Mouse (Mus musculus) embryo, embryonic 10 days (tissue): ENCODE results near the gene Sema4b.

ENCODE experiments used
- DNase-seq: peaks from one replicate; pipeline ENCODE4 v3.0.0-alpha.2; 2015; ENCODE audit warnings: low spot score

Gene Sema4b

GRCm38 (mm10) chr7:80177438-80177837, 9.2 kb upstream of the Sema4b start:
- no peak for DNase-seq

- DNase-seq: no peak
Measured at GRCm38 (mm10) chr7:80178037-80178729, 8.5 kb upstream of the Sema4b start.

DNA sequence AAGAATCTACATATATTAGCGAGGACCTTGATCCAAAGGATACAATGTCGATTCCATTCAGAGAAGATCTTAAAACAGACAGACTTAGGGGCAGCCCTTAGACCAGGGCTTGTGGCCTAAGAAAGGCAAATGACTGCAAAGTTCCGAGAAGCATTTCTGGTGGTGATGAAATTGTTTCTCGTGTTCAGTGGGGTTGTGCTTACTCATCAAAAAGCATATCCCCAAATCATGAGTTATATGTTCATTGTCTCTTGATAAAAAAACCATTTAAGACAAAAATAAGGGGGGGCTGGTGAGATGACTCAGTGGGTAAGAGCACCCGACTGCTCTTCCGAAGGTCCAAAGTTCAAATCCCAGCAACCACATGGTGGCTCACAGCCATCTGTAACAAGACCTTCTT, 7.3 kb upstream of the Sema4b start:
- DNase-seq: no peak

DNA sequence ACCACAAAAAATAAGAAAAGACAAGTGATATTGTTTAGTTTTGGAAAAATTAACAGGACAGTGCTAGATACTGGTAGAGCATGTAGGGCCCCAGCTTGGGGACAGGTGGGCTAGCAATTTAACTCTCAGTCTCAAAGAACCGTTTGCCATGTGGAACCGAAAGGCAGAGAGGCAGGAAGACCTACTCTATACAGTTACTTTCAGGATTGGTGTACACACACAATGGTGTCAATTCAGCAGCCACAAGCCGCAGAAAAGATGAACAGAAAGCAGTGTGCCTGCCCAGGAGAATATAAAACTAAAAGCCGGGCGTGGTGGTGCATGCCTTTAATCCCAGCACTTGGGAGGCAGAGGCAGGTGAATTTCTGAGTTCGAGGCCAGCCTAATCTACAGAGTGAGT, 6.9 kb upstream of the Sema4b start:
- DNase-seq: no peak

DNA sequence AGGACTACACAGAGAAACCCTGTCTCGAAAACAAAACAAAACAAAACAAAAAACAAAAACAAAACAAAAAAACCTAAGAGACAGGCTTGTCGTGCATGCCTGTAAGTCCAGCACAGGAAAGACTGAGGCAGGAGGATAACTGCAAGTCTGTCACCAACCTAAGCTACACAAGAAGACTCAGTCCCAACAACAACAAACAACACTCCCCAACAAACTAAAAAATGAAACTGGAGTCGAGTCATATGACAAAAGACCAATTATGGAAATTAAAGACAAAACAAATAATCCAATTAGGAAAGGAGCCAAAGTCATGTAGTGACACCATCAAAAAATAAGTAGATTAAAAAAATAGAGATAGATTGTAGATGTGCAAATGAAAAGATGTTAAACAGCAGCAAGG, 6.4 kb upstream of the Sema4b start:
- DNase-seq: no peak

DNA sequence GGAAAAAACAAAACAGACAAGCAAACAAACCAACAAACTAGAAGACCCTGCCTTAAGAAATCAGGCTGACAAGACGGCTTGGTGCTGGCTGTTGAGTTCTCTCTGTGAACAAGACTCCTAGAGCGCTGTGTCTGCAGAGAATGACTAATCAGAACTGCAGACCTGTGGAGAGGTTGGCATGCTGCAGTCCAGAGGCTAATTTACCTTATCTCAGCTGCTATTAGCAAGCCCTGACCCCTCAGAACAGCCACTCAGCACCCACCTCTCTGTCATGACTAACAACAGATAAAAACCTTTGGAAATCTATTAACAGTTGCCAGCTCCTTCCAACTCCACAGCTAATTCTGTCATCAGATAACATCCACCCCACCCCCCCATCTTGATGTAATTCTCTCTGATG, 5.6 kb upstream of the Sema4b start:
- DNase-seq: no peak

DNA sequence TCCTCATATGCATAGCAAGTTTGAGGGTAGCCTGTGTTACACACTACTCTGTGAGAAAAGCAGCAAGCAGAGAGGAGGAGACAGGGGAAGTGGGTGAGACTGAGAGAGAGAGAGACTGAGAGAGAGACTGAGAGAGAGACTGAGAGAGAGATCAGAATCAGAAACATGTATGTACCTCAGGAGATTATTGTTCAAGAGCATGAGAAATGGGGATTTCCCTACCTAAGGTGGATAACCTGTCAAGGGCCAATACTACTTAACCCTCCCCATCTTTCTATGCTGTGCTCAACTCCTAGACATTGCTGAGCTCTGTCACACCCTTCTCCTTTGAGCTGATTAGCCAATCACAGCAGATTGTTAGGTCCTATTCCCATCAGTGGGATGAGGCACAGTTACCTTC, 4.5 kb upstream of the Sema4b start:
- DNase-seq: no peak

- no peak for DNase-seq
Measured at GRCm38 (mm10) chr7:80183466-80183865, 3.2 kb upstream of the Sema4b start.

DNA sequence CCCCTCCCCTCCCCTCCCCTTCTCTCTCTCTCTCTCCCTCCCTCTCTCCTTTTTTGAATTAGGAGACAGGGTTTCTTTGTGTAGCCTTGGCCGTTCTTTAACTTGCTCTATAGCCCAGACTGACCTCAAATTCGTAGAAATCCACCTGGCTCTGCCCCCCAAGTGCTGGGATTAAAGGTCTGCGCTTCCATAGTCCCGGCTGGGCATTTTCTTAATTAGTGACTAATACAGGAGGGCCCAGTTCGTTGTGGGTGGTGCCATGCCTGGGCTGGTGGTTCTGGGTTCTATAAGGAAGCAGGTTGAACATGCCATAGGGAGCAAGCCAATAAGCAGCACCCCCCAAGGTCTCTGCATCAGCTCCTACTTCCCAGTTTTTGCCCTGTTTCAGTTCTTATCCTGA, 2.7 kb upstream of the Sema4b start:
- DNase-seq: no peak

DNA sequence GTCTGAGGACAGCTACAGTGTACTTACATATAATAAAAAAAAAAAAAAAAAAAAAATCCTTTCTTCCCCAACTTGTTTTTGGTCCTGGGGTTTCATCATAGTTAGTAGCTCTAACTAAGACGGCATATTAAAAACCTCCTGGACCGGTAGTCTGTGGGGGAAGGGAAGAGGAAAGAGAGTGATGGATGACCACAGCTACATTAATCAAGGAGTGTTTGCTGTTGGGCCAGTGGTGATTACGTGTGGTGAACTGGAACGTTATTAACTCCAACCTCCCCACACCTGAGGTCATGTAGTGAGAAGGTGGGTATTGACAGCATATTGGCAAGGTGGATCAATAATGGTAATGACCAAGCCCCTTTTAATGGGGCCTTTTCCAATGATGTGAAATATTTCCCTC, 2.1 kb upstream of the Sema4b start:
- no peak for DNase-seq

DNA sequence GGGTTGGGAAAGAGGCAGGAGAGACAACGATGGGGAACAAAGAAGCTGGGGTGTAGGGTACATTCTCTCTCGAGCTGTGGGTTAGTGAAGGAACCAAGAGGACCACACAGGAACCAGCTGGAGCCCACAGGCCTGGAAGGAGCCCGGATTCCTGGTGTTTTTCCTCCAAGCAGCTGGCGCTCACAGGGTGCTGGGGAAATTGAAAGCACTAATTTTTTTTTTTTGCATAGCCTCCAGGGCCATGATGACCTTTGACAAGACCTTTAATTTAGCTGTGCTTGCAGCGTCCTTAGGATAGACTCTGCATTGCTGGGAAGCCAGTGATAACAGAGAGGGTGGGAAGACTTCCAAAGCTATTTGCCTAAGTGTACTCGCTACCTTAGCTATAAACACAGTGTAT, 1.7 kb upstream of the Sema4b start:
- no peak for DNase-seq

- peak; percentile 56 for DNase-seq
Measured at GRCm38 (mm10) chr7:80186021-80186420, 620 bp upstream of the Sema4b start.

- DNase-seq: no peak
Measured at GRCm38 (mm10) chr7:80187501-80187900, 860 bp downstream of the Sema4b start.

- DNase-seq: no peak
Measured at GRCm38 (mm10) chr7:80188579-80189125, 2.0 kb downstream of the Sema4b start.

DNA sequence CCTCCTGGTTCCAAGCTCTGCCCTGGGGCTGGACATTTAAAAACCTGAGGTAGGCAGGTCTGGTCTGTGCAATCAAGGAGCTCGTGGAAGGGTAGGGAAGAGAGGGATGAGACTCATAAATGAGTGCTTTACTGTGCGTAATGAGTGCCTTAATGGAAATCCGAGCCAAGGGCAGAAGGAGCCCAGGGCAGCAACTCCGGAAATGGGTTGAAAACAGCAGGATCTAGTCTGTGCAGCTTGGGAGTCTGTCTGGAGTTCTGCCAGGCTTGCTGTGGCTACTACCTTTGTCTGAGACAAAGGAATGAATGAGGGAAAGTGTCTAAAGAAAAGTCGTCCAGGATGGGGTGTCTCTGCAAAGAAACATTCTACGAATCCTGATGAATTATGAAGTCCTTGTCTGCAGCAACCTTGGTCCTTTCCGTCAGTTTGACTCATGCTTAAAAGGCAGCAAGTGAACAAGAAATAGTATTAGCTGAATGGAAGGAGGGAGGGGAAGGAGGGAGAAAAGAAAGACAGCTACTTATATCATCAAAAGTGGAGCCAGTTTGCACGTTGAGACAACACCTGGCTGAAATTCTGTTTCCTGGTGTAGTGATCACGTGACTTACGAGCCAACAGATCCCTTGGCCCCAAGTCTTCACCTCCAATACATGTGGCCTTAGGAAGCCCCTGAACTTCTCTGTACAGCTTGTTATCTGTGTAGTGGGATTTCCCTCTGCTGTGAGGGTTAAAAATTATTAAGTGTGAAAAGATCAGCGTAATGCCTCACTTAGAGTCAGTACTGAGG, 2.7 kb downstream of the Sema4b start:
- no peak for DNase-seq

DNA sequence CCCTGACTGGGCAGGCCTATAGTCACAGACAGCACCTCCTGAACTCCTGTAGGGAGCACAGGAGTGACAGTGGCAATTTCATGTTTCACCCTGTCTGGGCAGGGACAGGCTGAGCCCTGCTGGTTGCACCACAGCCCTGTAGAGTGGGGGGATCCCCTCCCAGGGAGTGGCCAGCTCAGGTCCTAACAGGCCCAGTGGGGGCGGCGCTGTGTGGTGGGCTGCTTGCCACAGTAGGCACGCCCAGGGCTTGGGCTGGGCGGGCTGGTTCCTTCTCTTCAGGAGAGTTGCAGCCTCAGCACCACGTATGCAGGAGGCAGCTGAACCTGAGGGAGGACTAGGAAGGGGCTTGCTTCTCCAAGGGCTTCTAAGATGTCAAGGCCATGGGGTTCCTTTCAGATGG, 4.8 kb downstream of the Sema4b start:
- no peak for DNase-seq

DNA sequence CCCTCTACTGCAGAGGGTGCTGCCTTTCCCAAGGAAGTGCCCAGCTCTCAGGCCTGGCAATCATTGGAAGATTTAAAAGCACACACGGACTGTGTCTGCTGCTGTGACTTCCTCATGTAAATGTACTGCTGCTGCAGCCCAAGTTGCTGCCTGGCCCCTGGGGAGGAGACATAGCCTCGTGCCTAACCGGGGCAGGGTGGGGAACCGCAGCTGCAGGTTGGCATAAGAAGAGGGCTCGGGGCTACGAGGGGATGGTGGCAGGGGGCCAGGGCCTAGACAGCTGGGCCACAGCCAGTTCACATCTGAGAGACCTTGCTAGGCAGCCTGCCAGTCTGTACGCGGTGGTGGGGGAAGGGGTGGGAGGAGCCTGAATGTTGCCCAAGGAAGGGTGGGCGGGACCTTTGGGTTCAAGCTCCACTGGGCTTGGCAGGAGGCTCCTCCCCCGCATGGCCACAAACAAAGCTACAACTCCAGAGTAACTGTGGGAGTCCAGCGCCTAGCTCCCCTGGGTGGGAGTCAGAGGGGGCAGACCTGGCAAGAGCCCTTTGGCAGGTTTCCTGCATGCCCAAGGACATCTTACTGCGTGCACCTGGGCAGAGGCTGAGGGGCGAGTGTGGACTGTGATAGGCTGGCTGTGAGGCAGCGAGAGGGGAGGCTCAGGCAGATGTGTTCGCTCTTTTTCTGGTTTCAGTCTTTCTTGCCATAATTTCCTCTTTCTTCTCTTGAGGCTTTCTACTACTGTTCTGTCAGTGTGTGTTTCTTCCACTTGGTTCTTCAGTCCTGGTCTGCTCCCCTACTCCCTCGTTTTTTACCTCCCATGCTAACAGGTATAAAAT, 5.8 kb downstream of the Sema4b start:
- DNase-seq: peak; percentile 89

DNA sequence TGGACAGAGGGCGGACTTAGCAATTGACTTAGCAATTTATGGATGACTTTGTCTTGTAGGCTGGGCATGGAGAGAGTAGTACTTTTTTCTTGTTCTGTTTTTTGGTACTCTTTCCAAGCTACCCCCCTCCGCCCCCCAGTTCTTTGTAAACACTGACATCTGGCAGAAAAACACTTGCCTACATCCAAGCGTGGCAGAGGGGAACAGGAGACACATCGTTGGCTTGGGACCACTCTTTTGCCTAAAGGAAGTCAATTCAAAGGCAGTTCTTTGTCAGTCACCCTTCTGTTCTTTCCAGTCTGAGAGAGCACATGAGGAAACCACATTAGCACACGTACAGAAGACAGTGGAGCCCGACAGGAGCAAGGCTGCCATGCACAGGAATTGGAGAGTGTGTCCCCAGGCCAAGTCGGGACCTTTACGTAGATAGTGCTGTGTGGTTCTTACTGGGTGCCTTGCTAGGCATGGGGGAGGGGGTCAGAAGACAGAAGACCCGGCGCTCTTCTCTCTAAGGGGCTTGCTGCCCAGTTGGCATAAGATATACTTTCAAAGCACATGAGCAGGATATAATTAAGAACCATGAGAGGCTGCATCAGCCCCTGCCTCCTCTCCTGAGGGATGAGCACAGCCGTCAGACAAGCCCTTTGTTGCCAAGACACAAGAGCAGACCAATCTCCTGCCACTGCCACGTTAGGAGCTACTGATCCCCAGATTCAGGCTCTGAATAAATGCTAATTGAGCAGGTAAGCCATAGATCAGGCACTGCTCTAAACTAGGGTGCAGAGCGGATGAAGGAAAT, 7.5 kb downstream of the Sema4b start:
- DNase-seq: no peak

DNA sequence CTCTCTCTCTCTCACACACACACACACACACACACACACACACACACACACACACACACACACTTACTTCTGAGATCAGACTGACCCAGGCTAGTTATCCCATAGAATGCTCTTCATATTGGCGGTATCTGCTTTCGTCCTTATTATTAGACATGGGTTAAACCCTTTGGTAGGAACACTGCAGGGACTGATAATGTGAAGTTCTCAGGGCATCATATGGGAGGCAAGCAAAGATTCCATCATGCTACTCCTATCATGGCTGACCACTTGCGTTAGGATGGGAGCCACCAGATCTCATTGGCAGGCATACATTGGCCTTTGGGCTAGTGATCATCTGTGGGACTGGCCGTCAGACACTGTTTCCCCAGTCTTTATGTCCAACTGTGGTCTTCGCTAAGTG, 8.5 kb downstream of the Sema4b start:
- DNase-seq: no peak

DNA sequence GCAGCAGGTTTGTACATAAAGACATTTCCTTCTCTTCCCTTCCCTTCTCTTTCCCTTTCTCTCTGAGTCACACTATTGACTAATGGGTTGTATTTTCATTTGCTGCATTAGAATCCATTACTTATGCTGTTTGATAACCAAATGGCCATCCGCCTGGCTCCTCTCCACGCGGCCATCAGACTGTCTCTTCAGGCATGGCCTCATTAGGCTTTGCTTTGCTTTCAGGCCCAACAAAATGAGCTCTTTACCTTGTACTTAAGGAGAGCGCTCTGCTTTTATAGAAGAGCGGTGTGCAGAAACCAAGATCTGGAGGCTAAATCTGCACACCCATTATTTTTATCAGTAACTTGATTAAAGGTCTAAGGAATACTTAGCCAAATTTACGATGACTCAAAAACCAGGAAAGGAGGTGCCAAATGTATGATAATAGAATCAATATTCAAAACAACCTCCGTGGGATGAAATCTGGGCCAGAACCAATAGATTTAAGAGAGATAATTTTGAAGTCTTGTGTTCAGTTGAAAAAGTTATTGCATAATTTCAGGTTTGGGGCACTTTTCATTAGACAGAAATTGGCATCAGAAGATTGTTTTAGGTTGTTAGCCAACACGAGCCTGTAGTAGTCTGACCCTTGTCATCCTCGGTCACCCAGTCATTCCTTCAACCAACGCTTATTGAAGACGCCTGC, 9.1 kb downstream of the Sema4b start:
- no peak for DNase-seq

DNA sequence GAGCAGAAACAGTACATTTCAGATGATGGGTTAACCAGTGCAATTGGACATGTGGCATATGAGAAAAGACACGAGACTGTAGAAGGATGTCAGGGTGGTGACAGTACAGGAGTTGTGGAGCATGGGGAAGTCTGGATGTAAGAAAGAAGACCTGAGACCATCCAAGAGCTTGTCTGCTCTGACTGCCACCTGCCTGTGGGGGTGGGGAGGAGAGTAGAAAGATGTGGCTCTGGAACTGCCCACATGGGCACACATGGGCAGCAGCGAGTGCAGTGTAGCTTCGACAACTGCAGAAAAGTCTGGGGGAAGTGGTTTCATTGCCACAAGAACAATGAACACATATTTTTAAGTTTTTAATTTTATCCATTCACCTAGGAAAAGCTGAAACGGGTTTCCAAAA, 10.7 kb downstream of the Sema4b start:
- DNase-seq: no peak
